Mouse (Mus musculus) cerebellum, adult 9-11 months (tissue): ENCODE data around the gene Polr2c.
"Not testable (repeated sequence)": the region's sequence is repeated elsewhere in the genome, so short reads cannot be mapped to it uniquely, and the experiment has no call there.

ENCODE experiments used
- DNase-seq: peaks from one replicate; pipeline ENCODE4 v3.0.0; 2022

Polr2c gene

DNA sequence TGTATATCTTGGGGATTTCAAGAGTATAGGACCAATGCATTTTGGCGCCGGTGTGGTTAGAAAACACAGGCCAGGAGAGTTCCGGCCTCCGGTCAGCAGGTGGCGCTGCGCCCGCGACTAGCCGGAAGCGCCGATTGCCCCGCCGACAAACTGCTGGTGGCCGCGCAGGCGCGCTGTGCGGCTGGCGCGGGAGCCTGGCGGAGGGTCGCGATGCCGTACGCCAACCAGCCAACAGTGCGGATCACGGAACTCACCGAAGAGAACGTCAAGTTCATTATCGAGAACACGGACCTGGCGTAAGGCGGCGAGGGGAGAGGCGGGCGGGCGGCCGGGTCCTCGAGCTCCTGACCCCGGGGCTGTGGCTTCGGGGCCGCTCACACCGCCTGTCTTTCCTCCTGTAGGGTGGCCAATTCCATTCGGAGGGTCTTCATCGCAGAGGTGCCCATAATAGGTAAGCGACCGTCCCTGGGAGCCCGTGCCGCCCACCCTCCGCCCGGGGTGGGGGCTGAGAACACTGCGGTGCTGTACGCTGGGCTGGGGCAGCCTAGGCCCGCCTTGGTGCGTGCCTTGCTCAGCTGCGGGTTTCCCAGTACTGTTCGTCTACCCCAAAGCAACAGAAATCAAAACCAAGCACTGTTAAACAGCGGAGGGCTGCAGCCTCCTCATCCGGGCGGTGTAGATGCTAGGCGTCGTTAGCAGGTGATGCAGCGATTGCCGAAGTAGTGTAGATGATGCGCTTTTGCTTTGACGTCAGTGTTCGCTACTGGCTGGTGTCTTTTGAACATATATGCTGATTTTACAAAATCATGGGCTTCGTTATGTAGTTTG lies at the start of gene Polr2c:
Gene Polr2c, plus strand, starts transcription at position 105 of the 828 bp plus-strand sequence.
- DNase-seq: peak; percentile 90

GRCm38 (mm10) chr8:94807506-94807905 lies 49.7 kb upstream of the Polr2c start:
- no peak for DNase-seq

GRCm38 (mm10) chr8:94808372-94808771 lies 48.9 kb upstream of the Polr2c start:
- DNase-seq: no peak

- no peak for DNase-seq
Observed at GRCm38 (mm10) chr8:94810153-94810552, 47.1 kb upstream of the Polr2c start, which contains the start of gene Ccl17. Gene Ccl17 (plus strand): TSS chr8:94810453.

GRCm38 (mm10) chr8:94810855-94811254 lies 46.4 kb upstream of the Polr2c start:
- DNase-seq: no peak

- no peak for DNase-seq
Observed at GRCm38 (mm10) chr8:94811654-94812053, 45.6 kb upstream of the Polr2c start.

DNA sequence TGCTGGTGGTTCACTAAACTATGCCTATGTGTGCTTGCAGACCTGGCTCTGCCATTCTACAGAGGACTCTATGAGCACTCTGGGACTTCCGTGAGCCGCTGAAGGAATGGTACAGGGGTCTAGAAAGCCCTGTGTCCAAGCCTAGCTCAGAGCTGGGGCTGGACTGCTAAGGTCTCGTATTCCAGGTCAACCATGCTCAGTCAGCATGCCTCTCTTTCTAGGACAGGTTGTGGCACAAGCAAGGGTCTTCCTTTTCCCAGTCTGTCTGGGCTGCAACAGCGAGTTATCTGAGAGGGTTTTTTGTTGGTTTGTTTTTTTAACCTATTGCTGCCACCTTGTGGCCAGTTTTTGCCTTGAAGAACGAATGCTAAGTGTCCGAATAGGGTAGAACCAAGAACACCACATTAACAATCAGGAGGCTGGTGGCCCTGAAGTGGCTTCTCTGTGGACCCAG lies 44.6 kb upstream of the Polr2c start:
- DNase-seq: peak; percentile 85

GRCm38 (mm10) chr8:94814556-94814955 lies 42.7 kb upstream of the Polr2c start:
- peak; percentile 28 for DNase-seq

DNA sequence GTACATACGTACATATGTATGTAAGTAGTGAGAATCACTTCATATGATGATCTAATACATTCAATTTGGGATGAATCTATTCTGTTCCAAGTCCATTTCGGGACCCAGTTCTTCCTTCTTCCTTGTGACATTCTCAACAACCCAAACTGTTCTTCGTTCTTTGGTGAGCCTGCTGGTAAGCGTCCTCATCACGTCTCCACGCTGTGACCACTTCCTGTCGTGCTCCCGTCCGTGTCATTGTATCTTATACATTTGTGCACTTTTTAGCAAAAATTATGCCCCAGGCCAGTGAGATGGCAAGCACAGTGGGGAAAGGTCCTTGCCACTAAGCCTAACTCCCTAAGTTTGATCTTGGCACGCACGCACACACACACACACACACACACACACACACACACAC lies 39.3 kb upstream of the Polr2c start:
- no peak for DNase-seq

- no peak for DNase-seq
Observed at GRCm38 (mm10) chr8:94819671-94820179, 37.5 kb upstream of the Polr2c start.

DNA sequence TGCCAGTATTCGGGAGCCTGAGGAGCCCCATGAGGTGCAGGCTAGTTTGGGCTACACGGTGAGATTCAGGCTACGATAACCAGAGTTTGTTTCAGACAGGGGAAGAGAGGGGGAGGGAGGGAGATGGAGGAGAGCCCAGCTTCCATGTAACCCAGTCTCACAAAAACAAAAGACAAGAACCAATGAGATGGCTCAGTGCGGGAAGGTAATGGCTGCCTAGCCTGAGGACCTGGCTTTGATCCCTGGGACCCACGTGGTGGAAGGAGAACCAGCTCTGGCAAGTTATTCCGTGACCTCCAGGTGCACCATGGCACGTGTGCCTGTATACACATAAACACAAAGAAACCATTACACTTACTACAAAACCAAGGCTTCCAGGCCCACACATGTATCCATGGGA lies 36.7 kb upstream of the Polr2c start:
- no peak for DNase-seq

DNA sequence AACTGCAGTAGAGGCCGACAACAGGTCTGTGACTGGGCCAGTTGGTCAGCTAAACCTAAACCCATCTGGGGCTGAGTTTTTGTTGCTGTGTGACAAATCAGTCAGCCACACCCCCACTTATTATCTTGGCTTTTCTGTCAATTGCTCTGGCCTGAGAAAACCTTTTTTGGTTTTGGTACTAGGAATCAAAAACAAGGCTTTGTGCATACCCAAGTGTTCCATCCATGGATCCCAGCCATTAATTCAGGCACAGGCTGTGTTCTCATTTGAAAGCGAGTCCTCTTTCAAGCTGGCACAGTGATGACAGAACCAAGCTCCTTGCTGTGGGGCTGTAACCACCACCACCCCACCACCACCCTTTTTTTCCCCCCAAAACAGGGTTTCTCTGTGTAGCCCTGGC lies 35.9 kb upstream of the Polr2c start:
- DNase-seq: no peak

DNA sequence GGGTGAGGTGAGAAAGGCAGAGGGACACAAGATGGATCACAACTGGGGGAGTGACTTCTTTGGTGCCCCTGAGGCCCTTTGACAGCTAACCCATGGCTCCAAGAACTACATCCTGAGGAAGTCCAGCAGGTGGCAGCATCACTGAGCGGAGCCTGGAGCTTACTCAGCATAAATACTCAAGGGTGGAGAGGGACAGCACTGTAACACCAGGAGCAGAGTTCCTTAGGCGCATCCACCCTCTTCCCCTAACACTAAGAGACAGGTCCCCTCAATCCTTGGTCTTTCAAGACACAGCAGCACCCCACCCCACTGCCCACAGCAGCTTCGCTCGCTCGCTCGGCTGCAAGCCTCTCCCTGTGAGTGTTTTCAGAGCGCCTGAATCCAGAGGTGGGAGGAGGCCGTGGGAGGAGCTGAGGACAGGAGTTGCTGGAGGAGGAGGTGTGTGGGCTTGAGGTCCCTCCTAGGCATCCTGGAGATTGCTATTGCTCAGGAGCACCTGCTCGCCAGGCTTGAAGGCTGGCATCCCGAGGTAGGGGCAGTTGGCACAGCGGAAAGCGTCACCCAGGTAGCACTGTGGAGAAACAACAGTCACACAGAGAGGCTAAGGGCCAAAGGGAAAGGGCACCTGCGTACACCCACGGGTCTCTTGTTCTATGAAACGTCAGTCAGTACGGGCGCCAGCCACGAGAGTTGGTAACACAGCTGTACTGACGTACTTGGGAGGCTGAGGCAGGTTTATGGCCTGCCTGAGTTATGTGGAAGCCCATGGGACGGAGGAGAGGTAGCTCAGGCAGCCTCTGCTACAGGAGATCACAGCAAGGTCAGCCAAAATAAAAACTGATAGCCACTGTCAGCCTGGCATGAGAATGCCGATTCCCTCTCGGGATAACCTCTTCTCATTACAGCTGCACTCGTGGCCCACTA lies 34.4 kb upstream of the Polr2c start:
- peak; percentile 37 for DNase-seq

DNA sequence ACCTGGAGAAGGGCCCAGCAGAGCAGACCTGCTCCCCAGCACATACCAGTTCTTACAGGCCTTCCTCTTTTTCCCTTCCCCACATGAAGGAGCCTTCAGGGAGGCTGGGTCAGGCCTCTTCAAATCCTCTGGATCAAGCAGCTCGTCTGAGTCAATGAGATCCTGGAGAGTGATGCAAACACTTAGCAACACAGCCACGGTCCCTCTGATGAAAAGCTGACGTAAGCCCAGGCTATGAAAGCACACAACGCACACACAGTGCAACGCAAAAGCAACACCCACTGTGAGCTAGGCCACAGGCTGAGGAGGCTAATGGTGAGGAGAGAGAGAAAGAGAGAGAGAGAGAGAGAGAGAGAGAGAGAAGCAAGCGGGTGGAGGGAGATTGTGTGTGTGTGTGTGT lies 32.1 kb upstream of the Polr2c start:
- no peak for DNase-seq

DNA sequence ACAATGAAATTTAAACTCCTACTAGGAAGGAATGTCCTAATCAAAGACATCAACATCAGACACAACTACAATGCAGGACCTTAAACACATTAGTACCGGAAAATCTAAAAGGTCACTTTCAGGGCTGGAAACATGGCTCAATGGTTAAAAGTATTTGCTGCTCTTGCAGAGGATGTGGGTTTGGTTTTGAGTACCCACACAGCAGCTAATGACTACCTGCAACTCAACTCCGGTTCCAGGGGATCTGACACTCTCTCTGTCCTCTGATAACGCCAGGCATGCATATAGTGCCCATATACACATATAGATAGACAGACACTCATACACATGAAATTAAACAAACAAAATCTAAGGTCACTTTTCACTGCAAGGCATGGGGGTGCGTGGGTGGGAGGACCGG lies 31.0 kb upstream of the Polr2c start:
- DNase-seq: no peak

DNA sequence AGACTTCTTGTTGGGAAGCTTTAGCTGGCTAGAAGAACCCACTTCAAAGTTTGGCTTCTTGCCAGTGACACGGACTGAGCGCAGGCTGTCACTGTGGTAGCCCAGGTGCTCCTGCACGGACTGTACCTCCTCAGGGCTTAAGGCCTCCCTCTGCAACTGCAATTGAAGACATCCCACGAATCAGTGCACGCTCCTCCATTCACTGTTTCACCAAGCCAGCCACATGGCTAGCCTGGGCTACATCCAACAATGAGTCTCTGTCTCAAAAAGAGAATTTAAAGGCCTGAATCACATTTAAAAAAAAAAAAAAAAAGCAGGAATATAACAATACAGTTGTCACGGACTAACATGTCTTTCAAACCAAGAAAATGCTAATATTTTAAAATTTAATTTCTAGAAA lies 29.0 kb upstream of the Polr2c start:
- DNase-seq: no peak

DNA sequence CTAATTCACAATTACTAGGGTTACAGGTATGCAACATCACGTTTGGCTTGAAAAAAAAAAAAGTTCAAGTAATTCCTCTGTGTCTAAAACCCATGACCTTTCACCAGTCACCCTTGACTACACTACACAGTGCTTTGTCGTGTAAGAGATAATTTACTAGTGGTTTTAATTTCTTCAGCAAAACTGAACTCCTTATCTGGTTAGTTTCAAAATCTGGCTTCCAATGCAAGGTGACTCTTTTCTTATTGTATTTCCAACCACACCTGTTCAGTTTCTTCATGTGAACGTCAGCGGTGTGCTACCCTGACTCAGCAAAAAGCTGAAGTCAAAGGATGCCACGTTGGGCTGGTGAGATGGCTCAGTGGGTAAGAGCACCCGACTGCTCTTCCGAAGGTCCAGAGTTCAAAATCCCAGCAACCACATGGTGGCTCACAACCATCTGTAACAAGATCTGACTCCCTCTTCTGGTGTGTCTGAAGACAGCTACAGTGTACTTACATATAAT lies 23.3 kb upstream of the Polr2c start:
- not testable (repeated sequence) for DNase-seq

DNA sequence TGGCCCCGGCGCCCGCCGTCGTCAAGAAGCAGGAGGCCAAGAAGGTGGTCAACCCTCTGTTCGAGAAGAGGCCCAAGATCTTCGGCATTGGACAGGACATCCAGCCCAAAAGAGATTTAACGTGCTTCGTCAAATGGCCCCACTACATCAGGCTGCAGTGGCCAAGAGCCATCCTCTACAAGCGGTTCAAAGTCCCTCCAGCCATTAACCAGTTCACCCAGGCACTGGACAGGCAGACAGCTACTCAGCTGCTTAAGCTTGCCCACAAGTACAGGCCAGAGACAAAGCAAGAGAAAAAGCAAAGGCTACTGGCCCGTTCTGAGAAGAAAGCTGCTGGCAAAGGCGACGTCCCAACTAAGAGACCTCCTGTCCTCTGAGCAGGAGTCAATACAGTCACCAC lies 21.5 kb upstream of the Polr2c start:
- not testable (repeated sequence) for DNase-seq

GRCm38 (mm10) chr8:94836456-94837240 lies 20.6 kb upstream of the Polr2c start:
- DNase-seq: no peak

DNA sequence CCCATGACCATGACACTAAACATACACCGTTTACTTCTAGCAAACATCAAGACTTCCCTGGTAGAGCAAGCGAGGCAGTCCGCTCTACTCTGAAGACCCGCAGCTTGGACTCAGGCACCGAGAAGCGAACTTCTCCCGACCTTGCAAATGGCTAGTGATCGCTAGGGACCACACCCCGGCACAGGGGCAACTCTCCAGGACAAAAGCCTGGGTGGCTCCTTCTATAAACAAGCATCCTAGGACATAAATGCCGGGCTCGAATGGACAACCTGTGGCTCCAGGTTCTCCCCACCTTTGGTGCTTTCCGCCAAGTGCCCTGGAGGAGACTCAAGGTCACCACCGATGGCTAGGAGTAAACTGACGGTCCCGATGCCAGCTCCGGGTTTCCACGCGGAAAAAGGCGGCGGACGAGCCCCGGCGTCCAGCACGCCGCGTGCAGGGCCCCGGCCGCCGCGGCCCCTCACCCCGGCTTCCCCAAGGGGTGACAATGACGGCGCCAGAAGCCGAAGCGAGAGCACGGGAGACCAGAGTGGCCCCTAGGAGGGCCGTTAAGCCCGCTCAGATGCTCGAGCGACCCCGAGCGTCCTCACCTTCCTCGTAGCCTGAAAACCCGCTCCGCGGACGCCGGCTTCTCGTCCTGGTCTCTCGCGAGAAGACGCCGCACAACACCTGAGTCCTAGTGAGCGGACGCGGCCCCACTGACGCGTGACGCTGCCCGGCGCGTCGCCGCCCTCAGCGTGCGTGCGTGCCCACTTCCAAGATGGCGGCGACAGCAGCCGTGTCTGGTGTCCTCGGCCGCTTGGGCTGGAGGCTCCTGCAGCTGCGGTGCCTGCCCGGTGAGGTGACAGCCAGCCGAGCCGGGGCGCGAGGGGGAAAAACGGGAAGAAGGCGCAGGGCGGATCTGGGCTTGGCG lies 19.3 kb upstream of the Polr2c start, which contains the start of the genes Coq9 and Ciapin1:
Gene Coq9, plus strand, starts transcription at position 660 of the 913 bp plus-strand sequence.
Gene Ciapin1, minus strand, starts transcription at position 697 of the 913 bp plus-strand sequence.
- peak; percentile 95 for DNase-seq

GRCm38 (mm10) chr8:94838600-94838999 lies 18.6 kb upstream of the Polr2c start:
- peak; percentile 87 for DNase-seq
